Comparison of ENCODE assay signal across 8 mouse cellular contexts in genomic region chr4:134702981-134703834, GRCm38 (mm10). TPM values are rescaled to one million over a fixed set of nuclear protein-coding genes. Genes with fewer than 3 reads are reported as not detected.
A peak's percentile ranks its signal among the peaks of the same experiment; 100 is the strongest.
DNase-seq lines count a peak whose midpoint lies in the region; ATAC-seq and TF ChIP-seq lines count a peak whose summit lies in the region.

No protein-coding gene starts in this region.

- 1% methylated on average over 87 of the region's 90 CpGs for WGBS in hindbrain, postnatal 0 days
- WGBS in liver, embryonic 15.5 days (ENCODE audit: insufficient replicate concordance) = under 1% methylated on average over 90 of the region's 90 CpGs
- whole genome bisulfite sequencing in neural tube, embryonic 11.5 days = under 1% methylated on average over 62 of the region's 90 CpGs

- peak overlapping the region; percentile 94 for H3K4me2 ChIP-seq in hindbrain, postnatal 0 days (ENCODE audit: low read depth, low read length)
- peak overlapping the region; percentile 93 for H3K4me2 ChIP-seq in liver, embryonic 15.5 days
- H3K4me2 ChIP-seq in neural tube, embryonic 11.5 days (ENCODE audit: low read depth) = peak overlapping the region; percentile 99

- H3K4me3 ChIP-seq in erythroblast, embryonic 14.5 days (replicated peaks) = peak overlapping the region; percentile 59
- H3K4me3 ChIP-seq in hindbrain, postnatal 0 days (ENCODE audit: low read length) = peak overlapping the region; percentile 75
- H3K4me3 ChIP-seq in liver, embryonic 15.5 days (replicated peaks) = peak overlapping the region; percentile 63
- H3K4me3 ChIP-seq in neural tube, embryonic 11.5 days (ENCODE audit: low read depth, low read length) = peak overlapping the region; percentile 58

- peak overlapping the region; percentile 54 for H3K9ac ChIP-seq in hindbrain, postnatal 0 days (replicated peaks; ENCODE audit: low read length)
- H3K9ac ChIP-seq in liver, embryonic 15.5 days = peak overlapping the region; percentile 51
- H3K9ac ChIP-seq in neural tube, embryonic 11.5 days (ENCODE audit: low read length) = peak overlapping the region; percentile 60

- peaks cover 14% of the 10 kb centered on the region for H3K9me3 ChIP-seq in erythroblast, embryonic 14.5 days (ENCODE audit: control insufficient read depth, low read length)
- H3K9me3 ChIP-seq in hindbrain, postnatal 0 days (ENCODE audit: low read length) = no peaks in the 10 kb centered on the region
- H3K9me3 ChIP-seq in liver, embryonic 15.5 days (replicated peaks) = no peaks in the 10 kb centered on the region
- no peaks in the 10 kb centered on the region for H3K9me3 ChIP-seq in neural tube, embryonic 11.5 days (ENCODE audit: control insufficient read depth, low read length)

- peak overlapping the region; percentile 68; the same call in 1 of the 2 replicates for H3K27ac ChIP-seq in hindbrain, postnatal 0 days
- peak overlapping the region; percentile 57; the same call in 1 of the 2 replicates for H3K27ac ChIP-seq in liver, embryonic 15.5 days (replicated peaks)
- no peak overlapping the region for H3K27ac ChIP-seq in neural tube, embryonic 11.5 days (ENCODE audit: low read depth, low read length)

- TF ChIP-seq CTCF in hindbrain, postnatal 0 days (IDR thresholded peaks at IDR 0.05; ENCODE audit: low read depth) = no peak

- no peaks in the 10 kb centered on the region for H3K36me3 ChIP-seq in erythroblast, embryonic 14.5 days (ENCODE audit: control insufficient read depth)
- H3K36me3 ChIP-seq in hindbrain, postnatal 0 days (ENCODE audit: insufficient read depth, low read length) = no peaks in the 10 kb centered on the region
- no peaks in the 10 kb centered on the region for H3K36me3 ChIP-seq in liver, embryonic 15.5 days (replicated peaks)
- H3K36me3 ChIP-seq in neural tube, embryonic 11.5 days (ENCODE audit: control insufficient read depth, insufficient read depth, low read length) = no peaks in the 10 kb centered on the region

- DNase-seq in cerebellum, adult 8-10 months = peak; percentile 64
- DNase-seq in gastrocnemius, postnatal 25 days = peak; percentile 58
- DNase-seq in hindbrain, postnatal 0 days (ENCODE audit: low spot score) = no peak
- DNase-seq in neural tube, embryonic 11.5 days (ENCODE audit: low spot score) = peak; percentile 39
- DNase-seq in thymus, postnatal 14 days = peak; percentile 45

- ATAC-seq in erythroblast, adult 5-6 weeks (replicated peaks; ENCODE audit: low FRiP score, poor library complexity, severe bottlenecking) = no peak
- ATAC-seq in hindbrain, postnatal 0 days = 0 out of 2 replicates have a peak, but pooled peaks have one; percentile 0
- no peak for ATAC-seq in liver, embryonic 15.5 days (ENCODE audit: insufficient read depth)
- ATAC-seq in neural tube, embryonic 11.5 days (ENCODE audit: insufficient read depth, low FRiP score, low TSS enrichment) = no peak

- H3K4me1 ChIP-seq in erythroblast, embryonic 14.5 days (ENCODE audit: control insufficient read depth) = peaks cover 25% of the 10 kb centered on the region
- peaks cover 12% of the 10 kb centered on the region for H3K4me1 ChIP-seq in hindbrain, postnatal 0 days (ENCODE audit: insufficient read depth, low read length)
- H3K4me1 ChIP-seq in liver, embryonic 15.5 days (replicated peaks) = peaks cover 31% of the 10 kb centered on the region
- peaks cover 15% of the 10 kb centered on the region for H3K4me1 ChIP-seq in neural tube, embryonic 11.5 days (ENCODE audit: control insufficient read depth, insufficient read depth, low read length)

- H3K27me3 ChIP-seq in erythroblast, embryonic 14.5 days (ENCODE audit: control insufficient read depth) = peaks cover 89% of the 10 kb centered on the region
- H3K27me3 ChIP-seq in hindbrain, postnatal 0 days (ENCODE audit: insufficient read depth, low read length) = no peaks in the 10 kb centered on the region
- peaks cover 87% of the 10 kb centered on the region for H3K27me3 ChIP-seq in liver, embryonic 15.5 days
- H3K27me3 ChIP-seq in neural tube, embryonic 11.5 days (ENCODE audit: control insufficient read depth, insufficient read depth, low read length) = peaks cover 15% of the 10 kb centered on the region

RNA-seq across cellular contexts. Expression of gene Man1c1, which starts 0.9 kb away (rescaled TPM):
- polyA plus RNA-seq in erythroblast, embryonic 14.5 days (2012) = 0.06 and 0.07 TPM in 2 replicates
- 4.2 and 6.1 TPM in 2 replicates for total RNA-seq in erythroblast, adult 5-6 weeks (2015; ENCODE audit: low replicate concordance)
- total RNA-seq in erythroblast, adult 5-6 weeks (2017; ENCODE audit: low replicate concordance) = 1.4 and 2.8 TPM in 2 replicates
- 1 to 10 TPM; 4.1 to 5.1 TPM for total RNA-seq in gastrocnemius, postnatal 25 days (2021)
- 36.1 and 40.5 TPM in 2 replicates for total RNA-seq in hindbrain, postnatal 0 days (2014; rRNA removed)
- 5.8 and 7.1 TPM in 2 replicates for polyA plus RNA-seq in hindbrain, postnatal 0 days (2015; fragmentation: Nextera tagmentation; extraction: Ambion mirVana)
- polyA plus RNA-seq in liver, embryonic 15.5 days (2015; fragmentation: Nextera tagmentation; extraction: Ambion mirVana) = 1.4 and 2.0 TPM in 2 replicates
- polyA plus RNA-seq in neural tube, embryonic 11.5 days (2014; fragmentation: Nextera tagmentation; extraction: Ambion mirVana) = 4.8 and 5.2 TPM in 2 replicates
